Mouse (Mus musculus) testis, adult 2 months (tissue): ENCODE data around the gene Sycp3.

ENCODE experiments used
- CTCF ChIP-seq: fragments of 200-500 bp; IDR thresholded peaks from 2 replicates; pipeline ENCODE4 v1.5.1; 2012; ENCODE audit warnings: low read depth, mild to moderate bottlenecking, inconsistent platforms, low read length, moderate library complexity; ENCODE audit not compliant: control insufficient read depth, insufficient read depth, insufficient replicate concordance
- POLR2A ChIP-seq: fragments of 200-500 bp; IDR thresholded peaks from 2 replicates; pipeline ENCODE4 v1.6.1; 2012; ENCODE audit warnings: low read depth, mild to moderate bottlenecking, inconsistent platforms, low read length, moderate library complexity; ENCODE audit not compliant: control insufficient read depth

DNA sequence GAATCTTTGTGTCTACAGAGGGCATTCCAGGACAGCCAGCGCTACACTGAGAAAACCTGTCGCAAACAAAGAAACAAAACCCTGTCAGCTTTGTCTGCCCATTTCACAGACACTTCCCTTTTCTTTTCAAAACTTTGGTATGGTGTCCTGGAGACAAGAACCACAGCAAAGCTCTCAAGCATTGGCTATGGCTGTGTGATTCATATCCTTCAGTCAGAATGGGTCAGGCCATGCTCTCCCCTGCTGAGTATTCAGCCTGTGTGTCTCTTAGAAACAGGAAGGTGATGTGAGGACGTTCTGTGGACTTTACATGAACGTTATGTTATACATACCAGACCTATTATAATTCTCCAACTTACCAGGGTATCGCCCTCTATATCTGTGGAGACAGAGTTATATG, 41.7 kb upstream of the Sycp3 start:
- TF ChIP-seq CTCF = no peak
- no peak for TF ChIP-seq POLR2A
